Mouse (Mus musculus) E14TG2a.4 (cell line): ENCODE results near the gene Zfp58.

ENCODE experiments used
- CTCF ChIP-seq: conservative IDR thresholded peaks from 2 replicates; pipeline ENCODE4 v1.5.1; 2014; ENCODE audit warnings: low read length
- POU5F1 ChIP-seq: IDR thresholded peaks from 2 replicates; pipeline ENCODE4 v1.6.1; 2014; ENCODE audit warnings: low read length, borderline replicate concordance

DNA sequence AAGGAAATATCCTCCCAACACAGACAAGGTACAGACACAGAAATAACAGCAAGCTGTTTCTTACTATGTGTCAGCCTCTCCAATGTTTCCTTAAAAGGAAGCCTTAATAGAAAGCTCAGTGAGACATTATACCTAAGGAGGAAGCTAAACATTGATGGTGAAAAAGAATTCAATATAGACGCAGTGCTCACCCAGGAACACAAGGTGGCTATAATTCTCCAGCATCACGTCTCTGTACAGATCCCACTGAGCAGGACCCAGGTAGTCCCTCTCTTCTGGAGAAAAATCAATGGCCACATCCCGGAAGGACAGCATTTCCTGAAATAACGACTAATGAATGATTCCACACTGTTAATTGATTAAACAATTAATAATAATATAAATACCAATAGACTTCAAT is 18.8 kb downstream of the Zfp58 start:
- no peak for TF ChIP-seq CTCF
- no peak for TF ChIP-seq POU5F1
